Mouse (Mus musculus): ENCODE measurements at regions not wholly inside any gene's neighbourhood (a gene's known extent, or its start where the extent isn't known, plus 50 kb on each side); places are given as distances from the start of the nearest gene placed in this dataset.

- no peak for DNase-seq
These were observed 154.9 kb downstream of the Rps24 start for GRCm38 (mm10) chr14:24641853-24642252.

GRCm38 (mm10) chr14:24644117-24644808 lies 157.3 kb downstream of the Rps24 start:
- no peak for DNase-seq

GRCm38 (mm10) chr14:24646239-24646848 lies 159.4 kb downstream of the Rps24 start:
- DNase-seq: no peak

- no peak for DNase-seq
These were observed 160.8 kb downstream of the Rps24 start for GRCm38 (mm10) chr14:24647722-24648121.

DNA sequence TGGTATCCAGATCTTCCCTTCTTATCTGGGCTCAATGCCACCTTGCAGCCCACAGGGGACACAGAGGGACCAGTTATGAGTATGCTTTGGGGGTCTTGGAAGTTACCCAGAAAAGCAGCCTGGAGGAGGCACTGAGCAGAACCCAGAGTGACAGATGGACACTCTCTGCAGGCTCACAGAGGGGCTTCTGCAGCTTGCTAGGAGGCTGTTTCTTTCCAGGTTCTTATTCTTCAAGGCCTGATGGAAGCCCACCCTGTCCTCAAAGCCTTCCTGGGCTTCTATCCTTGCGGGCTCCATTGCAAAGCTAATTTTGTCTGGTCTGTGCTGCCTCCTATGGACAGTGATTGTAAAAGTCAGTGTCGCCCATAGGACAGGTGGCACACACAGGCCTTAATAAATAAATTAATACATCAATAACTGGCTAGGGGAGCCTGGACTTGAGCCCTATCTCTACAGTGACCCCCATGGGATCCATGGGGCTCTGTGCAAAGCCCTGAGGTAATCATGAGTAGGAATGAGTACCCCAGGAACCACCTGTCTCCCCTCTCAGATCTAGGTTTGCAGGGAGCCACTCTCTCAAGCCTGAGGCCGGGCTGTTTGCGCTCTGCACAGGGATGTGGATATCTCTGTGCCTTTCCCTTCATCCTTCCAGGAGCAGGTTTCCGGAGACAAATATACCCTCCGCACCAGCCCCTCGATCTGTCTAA lies 163.4 kb downstream of the Rps24 start:
- DNase-seq: peak; percentile 44

DNA sequence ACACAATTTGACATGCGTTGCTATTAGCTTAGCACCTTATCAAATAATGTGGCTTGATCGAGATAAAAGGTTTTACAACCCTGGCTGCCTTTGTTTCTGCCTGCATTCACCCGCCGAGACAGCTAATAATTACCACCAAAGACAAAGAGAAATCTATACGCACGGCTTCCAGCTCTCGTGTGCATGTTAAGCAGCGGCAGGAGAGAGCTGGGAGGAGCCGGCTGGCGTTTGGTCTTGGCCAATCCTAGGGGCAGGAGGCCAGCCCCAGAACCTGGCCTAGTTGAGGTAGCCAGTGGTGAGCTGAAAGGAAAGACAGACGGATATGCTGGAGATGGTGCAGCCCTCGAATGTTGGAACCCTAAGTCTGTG lies 164.0 kb downstream of the Rps24 start:
- DNase-seq: no peak

DNA sequence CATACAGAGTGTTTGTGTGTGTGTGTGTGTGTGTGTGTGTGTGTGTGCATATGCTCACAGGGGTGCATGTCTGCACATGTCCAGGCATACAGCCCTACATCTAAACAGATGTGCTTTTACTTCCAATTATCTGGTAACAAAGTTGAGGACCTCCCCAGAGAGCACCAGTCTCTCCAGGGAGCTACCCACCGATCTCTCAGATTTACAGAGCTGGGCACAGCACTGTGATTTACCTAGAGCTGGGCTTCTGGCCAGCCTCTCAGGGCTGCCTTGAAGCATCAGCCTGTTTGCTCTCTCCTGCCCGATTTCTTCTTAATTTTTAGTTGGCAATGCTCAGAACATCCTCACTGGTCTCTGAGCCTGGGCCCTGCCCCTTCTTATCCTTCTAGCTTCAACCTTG lies 165.7 kb downstream of the Rps24 start:
- DNase-seq: no peak

DNA sequence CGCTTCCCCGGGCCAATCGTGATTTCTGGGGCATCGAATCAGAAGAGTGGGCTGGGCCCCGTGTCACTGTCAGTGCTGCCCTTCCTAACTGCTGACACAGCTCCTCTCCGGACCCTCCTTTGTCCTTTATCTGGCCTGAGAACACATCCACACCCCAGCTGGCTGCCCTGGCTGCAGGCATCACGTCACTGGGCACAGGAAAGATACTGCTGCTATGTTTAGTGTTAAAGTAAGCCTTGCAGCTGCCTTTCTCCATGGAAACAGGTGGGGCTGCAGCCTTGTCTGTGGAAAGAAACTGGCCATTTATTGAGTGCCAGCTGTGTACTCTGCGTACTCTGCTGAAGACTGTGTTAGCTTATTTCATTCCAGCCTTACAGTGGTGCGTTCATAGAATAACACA lies 168.7 kb downstream of the Rps24 start:
- DNase-seq: no peak

DNA sequence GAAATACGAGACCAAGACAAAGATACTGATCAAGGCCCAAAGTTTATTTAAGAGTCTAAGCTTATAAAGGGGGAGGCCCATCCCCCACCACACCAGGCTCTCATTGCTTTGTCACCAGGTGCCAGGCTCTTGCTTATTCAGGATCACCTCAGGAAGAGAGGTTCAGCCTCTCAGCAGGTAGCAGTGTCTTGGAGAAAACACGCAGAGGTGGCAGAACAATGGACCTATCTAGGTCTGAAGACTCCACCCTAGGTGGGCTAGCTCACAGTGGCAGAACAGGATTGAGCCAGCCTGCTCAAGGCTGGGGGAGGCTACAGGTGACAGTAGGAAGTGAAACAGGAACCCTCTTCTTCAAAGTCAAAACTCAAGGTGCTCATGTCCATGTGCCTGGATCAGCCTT lies 174.9 kb downstream of the Rps24 start:
- no peak for DNase-seq

DNA sequence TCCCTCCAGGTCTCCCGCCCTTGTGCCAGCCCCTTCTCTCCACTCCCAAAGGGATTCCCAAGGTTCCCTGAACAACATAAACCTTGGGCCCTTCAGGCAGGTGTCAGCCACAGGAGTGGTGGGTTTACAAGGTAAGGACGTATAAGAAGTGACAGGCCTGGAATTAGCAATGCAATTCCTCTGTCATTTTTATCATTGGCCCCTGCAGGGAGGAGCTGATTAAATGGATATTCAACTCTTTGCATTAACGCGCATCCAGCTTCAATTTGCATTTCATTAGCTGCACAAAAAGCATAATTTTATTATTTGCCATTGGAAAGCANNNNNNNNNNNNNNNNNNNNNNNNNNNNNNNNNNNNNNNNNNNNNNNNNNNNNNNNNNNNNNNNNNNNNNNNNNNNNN lies 178.3 kb downstream of the Rps24 start:
- DNase-seq: no peak
